Mouse (Mus musculus): ENCODE data around the gene Vmn1r117.
"Not testable (repeated sequence)": the region's sequence is repeated elsewhere in the genome, so short reads cannot be mapped to it uniquely, and the experiment has no call there.

The Vmn1r117 gene

DNA sequence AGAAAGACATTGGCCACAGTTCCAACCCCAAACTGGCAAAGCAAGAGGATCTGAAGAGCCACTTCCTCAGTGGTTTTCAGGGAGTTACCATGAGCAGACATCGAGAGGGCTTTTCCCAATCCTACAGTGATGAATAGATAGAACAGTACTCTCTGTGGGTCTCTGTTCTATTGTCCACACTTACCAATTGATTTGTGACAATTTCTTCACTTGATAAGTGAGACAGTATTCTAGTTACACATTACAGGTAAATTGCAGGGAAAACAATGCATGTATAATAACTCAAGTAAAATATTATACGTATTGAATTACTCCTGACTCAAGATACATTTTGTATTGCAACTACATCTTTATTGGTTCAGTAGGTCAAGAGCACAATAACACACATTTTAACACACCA is at the start of gene Vmn1r117:
TSS of gene Vmn1r117 (minus strand) at position 101 of the 400 bp plus-strand sequence.
- not testable (repeated sequence) for DNase-seq

DNA sequence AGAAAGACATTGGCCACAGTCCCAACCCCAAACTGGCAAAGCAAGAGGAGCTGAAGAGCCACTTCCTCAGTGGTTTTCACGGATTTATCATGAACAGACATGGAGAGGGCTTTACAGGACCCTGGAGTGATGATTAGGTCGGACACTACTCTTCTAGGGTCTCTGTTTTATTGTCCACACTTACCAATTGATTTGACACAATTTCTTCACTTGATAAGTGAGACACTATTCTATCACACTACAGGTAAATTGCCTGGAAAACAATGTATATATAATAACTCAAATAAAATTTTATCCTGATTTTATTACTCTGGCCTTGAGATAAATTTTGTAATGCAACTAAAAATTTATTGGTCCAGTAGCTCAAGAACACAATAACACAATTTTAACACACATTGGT is 28.3 kb upstream of the Vmn1r117 start, which contains the start of gene Vmn1r118:
TSS of gene Vmn1r118 (minus strand) at position 101 of the 400 bp plus-strand sequence.
- DNase-seq: not testable (repeated sequence)

DNA sequence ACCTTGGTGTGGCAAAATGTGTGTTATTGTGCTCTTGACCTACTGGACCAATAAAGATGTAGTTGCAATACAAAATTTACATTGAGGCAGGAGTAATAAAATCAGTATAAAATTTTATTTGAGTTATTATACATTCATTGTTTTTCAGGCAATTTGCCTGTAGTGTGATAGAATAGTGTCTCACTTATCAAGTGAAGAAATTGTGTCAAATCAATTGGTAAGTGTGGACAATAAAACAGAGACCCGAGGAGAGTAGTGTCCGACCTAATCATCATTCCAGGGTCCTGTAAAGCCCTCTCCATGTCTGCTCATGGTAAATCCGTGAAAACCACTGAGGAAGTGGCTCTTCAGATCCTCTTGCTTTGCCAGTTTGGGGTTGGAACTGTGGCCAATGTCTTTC is 12.0 kb downstream of the Vmn1r117 start, which contains the start of gene Vmn1r116:
TSS of gene Vmn1r116 (plus strand) at position 301 of the 400 bp plus-strand sequence.
- not testable (repeated sequence) for DNase-seq

DNA sequence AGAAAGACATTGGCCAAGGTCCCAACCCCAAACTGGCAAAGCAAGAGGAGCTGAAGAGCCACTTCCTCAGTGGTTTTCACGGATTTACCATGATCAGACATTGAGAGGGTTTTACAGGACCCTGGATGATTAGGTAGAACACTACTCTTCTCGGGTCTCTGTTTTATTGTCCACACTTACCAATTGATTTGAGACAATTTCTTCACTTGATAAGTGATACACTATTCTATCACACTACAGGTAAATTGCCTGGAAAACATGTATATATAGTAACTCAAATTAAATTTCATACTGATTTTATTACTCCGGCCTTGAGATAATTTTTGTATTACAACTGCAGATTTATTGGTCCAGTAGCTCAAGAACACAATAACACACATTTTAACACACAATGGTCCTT is 39.0 kb downstream of the Vmn1r117 start, which contains the start of gene Vmn1r115:
TSS of gene Vmn1r115 (minus strand) at position 101 of the 400 bp plus-strand sequence.
- not testable (repeated sequence) for DNase-seq
